Mouse (Mus musculus) frontal cortex, postnatal 36 days (tissue): ENCODE results near the gene Ppm1m.

ENCODE experiments used
- DNase-seq, 2 experiments: peaks; one replicate each; pipeline ENCODE4 v3.0.0; 2022; ENCODE audit warnings: low spot score in 2 of 2

The Ppm1m gene

DNA sequence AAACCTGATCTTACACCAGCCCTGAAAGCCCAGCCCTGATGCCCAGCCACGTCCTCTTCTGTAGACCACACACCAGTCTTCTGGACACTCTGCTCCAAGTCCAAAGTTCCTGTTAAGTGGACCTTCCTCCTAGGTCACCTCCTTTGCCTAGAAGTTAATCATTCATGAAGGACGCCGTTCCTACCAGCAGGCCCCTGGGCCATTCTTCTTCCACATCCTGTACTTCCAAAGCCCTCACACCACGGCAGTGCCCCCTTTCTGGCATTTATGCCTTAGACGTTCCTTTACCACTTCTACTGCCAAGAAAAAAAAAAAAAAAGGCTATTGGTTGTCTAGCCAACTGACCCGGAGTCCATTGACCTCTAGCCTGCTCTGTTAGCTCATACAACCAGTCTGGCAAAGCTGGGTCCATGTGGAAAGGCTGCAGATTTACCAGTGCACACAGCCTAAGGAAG lies 41.5 kb downstream of the Ppm1m start, which contains the start of gene Glyctk:
Glyctk (minus strand) TSS at position 102 of the 455 bp plus-strand sequence.
- DNase-seq, result no peak

DNA sequence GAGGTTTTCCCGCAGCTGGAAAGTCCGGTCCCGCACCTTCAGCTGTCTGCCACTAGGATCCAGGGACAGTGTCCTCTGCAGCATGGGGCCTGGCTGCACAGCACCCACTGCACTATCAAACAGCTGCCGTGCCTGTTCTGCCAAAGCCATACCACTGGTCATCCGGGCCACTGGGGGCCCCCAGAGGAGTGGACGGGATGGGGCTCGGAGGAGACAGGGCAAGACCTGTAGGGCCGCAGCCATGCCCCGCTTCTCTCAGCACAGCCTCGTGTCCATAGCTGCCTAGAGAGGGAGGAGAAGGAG lies 42.0 kb downstream of the Ppm1m start:
- DNase-seq, result no peak

DNA sequence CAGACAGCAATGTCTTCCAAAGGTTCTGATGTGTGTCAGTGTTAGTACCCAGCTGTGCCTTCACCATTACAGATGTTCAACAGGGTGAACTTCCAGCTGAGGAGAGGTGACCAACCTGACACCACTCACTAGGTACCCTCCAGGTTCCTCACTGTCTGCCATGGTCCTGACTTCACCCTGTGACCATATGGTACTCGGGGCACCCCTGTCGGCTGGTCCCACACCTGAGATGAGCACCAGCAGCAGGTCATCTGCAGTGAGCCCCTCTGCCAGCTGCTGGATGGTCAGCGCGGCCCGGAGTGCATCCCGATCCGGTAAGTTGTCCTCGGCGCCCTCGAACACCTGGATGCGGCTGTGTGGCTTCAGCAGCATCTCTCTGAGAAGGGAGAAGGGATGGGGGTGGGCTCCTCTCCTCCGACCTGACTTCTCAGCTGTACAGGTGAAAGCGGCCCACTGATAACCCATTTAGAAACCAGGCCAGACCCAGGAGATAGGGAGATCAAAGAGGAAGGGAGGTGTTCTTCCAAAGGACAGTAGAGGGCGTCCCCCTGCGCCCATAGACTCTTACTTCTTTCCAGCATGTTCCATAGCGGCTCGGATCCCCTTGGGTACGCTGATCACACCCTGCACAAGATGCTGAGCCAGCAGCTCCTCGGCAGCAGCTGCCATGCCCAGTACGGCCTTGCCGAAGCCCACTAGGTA lies 42.5 kb downstream of the Ppm1m start:
- no peak for DNase-seq

DNA sequence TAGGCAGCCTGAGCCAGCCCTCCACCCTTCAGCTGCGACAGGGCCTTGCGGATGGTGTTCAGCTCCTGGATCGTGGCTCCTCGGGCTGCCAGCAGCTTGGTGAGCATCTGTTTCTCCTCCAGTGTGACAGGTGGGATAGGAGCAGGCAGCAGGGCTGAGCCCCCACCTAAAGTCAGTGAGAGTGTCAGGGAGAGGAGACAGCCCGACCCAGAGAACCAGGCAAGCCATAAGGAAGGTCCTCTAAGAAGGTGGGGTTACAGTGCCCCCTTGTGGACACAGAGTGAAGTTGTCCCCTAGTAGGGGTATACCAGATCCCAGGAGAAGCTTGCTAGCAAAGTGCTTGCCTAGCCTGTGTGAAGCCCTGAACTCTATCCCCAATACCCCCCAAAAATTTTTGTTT lies 43.1 kb downstream of the Ppm1m start:
- DNase-seq, result peak in 1 of 2 experiments; percentile 44

DNA sequence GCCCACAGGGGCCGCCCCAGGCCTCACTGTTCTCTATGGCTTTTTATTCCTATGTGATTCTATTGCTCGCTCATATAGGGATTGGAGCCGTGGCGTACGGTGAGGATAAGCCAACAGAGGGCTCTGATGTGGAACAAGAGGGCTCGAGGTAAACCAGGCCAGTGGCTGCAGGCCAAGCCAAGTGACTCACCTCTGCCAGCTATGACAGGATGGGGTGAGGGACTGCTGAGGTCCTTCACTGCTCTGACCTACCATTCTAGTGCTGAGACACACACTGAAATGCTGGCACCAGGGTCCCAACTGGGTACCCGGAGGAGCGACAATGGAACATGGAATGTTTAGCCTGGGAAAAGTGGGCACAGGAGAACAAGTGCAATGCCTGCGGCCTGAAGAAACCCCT lies 45.4 kb downstream of the Ppm1m start:
- no peak for DNase-seq

DNA sequence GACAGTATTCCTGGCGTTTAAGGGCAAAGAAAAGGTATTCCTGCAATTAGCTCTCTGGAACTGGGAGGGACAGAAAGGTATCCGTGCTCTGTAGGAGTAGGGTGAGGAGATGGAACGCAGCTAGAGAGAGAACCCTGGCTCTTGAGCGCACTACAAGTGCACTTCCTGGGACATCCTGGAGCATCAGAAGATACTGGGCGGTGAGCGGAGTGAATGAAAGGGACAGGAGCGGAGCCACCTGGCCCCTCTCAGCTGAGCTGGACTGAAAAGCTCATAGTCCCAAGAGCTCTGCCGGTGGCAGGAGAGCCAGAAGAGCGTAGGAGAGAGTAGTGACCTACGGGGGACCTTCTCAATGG lies 50.2 kb downstream of the Ppm1m start:
- DNase-seq, result no peak

DNA sequence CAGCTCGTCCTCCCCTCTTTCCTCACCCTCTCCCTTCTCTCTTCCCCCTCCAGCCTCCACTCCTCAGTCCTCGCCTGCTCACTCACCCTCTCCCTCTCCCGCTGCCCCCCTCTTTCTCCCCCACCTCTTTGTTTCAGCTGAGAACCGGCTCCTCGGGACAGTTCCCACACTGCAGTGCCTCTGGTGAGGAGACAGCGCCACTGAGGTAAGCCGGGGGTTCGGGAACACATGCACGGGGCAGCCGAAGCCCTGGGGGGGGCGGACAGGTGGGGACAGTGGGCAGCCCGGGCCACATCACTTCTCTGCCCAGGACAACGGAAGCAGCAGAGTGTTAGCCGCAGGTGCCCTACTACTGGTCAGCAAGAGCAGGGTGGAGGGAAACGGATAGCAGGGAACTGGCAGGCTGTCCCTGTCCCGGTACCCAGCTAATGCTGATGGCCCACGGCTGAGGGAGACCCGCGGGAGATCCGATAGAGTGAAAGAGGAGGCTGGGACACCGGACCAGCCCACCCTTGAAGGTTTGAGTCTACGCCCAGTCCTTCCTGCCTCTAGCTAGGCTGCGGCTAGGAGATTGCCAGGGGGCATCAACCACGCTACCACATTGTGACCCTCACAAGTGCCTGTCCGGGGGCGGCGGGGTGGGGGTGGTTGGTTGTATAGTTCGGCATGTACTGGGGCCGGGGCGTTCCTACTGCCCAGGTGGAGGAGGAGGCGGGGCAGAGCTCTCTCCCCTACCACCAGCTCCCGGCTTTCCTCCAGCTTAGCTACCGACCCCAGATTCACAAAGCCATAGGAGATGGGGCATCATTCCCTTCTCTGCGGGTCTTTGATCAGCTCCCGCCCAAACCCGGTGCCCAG lies 50.8 kb downstream of the Ppm1m start:
- DNase-seq, result no peak

DNA sequence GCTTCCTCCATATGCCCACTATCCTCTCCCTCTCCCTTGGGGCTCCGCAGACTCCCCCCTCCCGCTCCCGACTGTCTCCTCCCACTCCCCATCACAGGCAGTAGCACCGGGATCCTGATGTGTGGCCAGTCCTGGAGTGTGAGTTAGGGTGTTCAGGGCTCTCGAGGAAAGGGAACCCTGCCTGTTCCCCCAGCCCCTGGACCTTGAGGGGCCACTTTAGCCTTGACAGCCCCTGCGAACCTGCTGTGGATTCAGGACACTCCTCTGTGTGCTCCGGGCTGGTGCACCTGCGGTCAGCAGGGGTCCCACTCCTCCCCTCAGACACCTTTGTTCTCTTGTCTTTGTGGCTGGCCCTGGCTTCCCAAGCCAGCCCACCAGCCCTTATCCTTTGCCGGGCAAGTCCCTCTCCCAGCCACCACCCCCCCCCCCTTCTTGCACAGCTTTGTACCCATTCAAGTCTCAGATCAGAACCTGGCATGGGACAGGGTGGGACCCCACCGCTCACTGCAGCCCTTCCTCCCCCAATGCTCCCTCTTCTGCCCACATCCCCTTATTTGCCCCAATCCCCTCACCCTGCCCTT lies 51.6 kb downstream of the Ppm1m start:
- DNase-seq, result no peak

DNA sequence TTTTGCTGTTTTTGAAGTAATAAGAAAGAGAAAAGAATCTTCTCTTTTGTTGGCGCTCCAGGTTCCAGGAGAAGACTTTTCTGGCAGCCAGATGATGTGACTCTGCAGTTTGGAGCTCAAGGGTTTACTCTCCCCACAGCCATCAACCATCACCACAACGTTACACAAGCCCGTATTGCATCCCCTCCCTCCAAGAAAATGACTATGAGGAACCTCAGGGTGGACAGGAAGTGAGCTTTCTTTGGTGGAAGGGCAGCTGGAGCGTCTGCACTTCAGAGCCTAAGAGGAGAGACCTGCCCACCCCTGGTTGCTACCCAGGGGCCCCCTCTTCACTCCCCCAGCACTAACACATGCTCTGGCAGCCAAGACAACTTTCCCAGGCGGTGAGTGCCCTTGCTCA lies 52.3 kb downstream of the Ppm1m start:
- no peak for DNase-seq

DNA sequence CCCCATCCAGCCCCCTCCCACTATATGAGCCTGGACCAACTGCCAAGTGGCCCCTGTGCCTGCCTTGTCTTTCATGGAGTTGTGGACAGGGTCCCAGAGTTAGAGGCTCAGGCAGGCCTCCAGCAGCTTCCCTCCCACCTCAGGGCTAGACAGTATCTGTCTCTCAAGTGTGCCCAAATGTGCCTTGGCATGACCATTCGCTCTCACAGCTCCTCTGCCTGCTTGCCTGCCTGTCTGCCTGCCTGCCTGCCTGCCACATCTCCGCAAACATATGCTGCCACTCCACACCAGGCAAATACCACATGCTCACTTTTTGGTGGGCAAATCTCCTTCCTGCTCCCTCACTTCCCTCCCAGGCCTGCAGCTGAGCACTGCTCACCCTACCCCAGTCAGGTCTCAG lies 54.0 kb downstream of the Ppm1m start:
- DNase-seq, result no peak
